Mouse (Mus musculus) heart, embryonic 10.5 days (tissue): ENCODE measurements around the gene Ttc7b. TPM values are rescaled to one million over a fixed set of nuclear protein-coding genes. Genes with fewer than 3 reads are reported as not detected.

Source experiments
- DNase-seq: peaks from one replicate; pipeline ENCODE4 v3.0.0-alpha.2; 2017; ENCODE audit warnings: low spot score
- H3K27ac ChIP-seq: fragments of 300-500 bp; sonication (generic); 2 replicates; pipeline ENCODE4 v1.5.1; 2016; ENCODE audit warnings: mild to moderate bottlenecking
- H3K27me3 ChIP-seq: fragments of 300-500 bp; sonication (generic); 2 replicates; pipeline ENCODE4 v1.6.1; 2016; ENCODE audit warnings: mild to moderate bottlenecking; ENCODE audit not compliant: poor library complexity, insufficient read depth, severe bottlenecking
- H3K36me3 ChIP-seq: fragments of 300-500 bp; sonication (generic); 2 replicates; pipeline ENCODE4 v1.6.1; 2016; ENCODE audit warnings: mild to moderate bottlenecking, moderate library complexity
- H3K4me1 ChIP-seq: fragments of 300-500 bp; sonication (generic); 2 replicates; pipeline ENCODE4 v1.6.1; 2016; ENCODE audit warnings: mild to moderate bottlenecking
- H3K4me3 ChIP-seq: fragments of 300-500 bp; sonication (generic); 2 replicates; pipeline ENCODE4 v1.5.1; 2016; ENCODE audit warnings: mild to moderate bottlenecking, moderate library complexity
- H3K9me3 ChIP-seq: fragments of 300-500 bp; sonication (generic); 2 replicates; pipeline ENCODE4 v1.6.1; 2016; ENCODE audit warnings: mild to moderate bottlenecking, moderate library complexity
- WGBS: fragments of 180-500 bp; shearing (Covaris S2); methylation state at CpG from one replicate; pipeline ENCODE4 v1.1.7; 2016; 5-methylcytosine and 5-hydroxymethylcytosine counted together
- polyA plus RNA-seq: library from polyadenylated mRNA; unstranded; fragments of >200 nt; fragmentation: Nextera tagmentation; extraction: Ambion mirVana; gene quantifications from 2 replicates; pipeline ENCODE4 v1.2.1, GENCODE M21; 2016

The Ttc7b gene
- polyA plus RNA-seq, 1 experiment from 2014 or later, result 5.9 TPM

DNA sequence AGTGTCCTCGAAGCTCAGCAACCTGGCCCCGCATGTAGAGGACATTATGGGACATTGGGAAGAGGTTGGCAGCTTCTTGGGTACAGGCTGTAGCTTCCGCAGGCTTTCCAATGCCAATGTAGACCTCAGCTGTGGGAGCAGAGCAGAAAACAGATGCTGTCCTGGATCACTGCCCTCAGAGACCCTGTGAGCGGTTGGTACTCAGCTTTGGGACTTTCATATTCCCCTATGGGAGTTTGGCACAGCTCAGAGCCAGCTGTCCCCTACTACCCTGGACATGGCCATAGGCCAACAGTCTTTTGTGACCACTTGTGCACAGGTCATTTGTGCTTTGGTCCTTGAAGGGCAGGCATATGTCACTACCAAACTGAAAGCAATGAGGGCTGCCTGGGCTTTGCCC lies 195.0 kb downstream of the Ttc7b start:
- WGBS, result 90% methylated on average over 4 of the region's 4 CpGs
- Histone ChIP-seq H3K4me1 (peaks cover under 1% of the 10 kb centered on the region; the same call in 1 of the 2 replicates), H3K36me3 (peaks cover 22% of the 10 kb centered on the region), H3K27ac (no peak overlapping the region), H3K9me3 (no peaks in the 10 kb centered on the region), H3K27me3 (no peaks in the 10 kb centered on the region), H3K4me3 (no peak overlapping the region)
- DNase-seq, result no peak

DNA sequence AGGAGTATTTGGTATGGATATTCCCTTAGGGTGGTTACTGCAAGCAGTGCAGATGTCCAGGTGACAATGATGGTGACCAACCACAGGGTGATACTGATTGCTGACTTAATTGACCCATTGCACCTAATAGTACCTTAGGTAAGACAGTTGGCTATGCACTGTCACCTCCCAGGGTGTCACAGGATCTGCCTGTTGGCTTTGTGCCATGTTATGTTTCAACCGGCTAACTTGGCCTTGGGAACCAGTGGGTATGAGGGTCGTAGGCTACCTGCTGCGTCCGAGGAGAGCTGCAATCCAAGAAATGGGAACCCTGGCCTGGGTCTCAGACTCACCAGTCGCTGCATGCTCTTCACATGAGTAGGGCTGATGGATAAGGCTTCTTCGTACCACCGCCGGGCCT lies 195.4 kb downstream of the Ttc7b start:
- 95% methylated on average over 8 of the region's 8 CpGs for WGBS
- Histone ChIP-seq H3K27me3 (no peaks in the 10 kb centered on the region), H3K36me3 (peaks cover 22% of the 10 kb centered on the region), H3K4me1 (peaks cover 4% of the 10 kb centered on the region), H3K27ac (no peak overlapping the region), H3K9me3 (no peaks in the 10 kb centered on the region), H3K4me3 (no peak overlapping the region)
- no peak for DNase-seq

- peaks cover 26% of the 10 kb centered on the region for H3K36me3 ChIP-seq
- 80% methylated on average over 2 of the region's 2 CpGs for WGBS
- no peaks in the 10 kb centered on the region for H3K9me3 ChIP-seq
- H3K4me3 ChIP-seq, result no peak overlapping the region
- H3K27me3 ChIP-seq, result no peaks in the 10 kb centered on the region
- H3K4me1 ChIP-seq, result peaks cover 7% of the 10 kb centered on the region
- no peak overlapping the region for H3K27ac ChIP-seq
- DNase-seq, result no peak
These were observed 197.0 kb downstream of the Ttc7b start for GRCm38 (mm10) chr12:100323641-100324040.

- Histone ChIP-seq H3K4me3 (no peak overlapping the region), H3K27me3 (no peaks in the 10 kb centered on the region), H3K27ac (no peak overlapping the region), H3K4me1 (peaks cover 7% of the 10 kb centered on the region), H3K36me3 (peaks cover 25% of the 10 kb centered on the region), H3K9me3 (no peaks in the 10 kb centered on the region)
- no peak for DNase-seq
- WGBS, result 78% methylated on average over 2 of the region's 2 CpGs
These were observed 198.4 kb downstream of the Ttc7b start for GRCm38 (mm10) chr12:100322225-100322624.

GRCm38 (mm10) chr12:100321545-100321944 lies 199.1 kb downstream of the Ttc7b start:
- H3K4me3 ChIP-seq, result no peak overlapping the region
- peaks cover 7% of the 10 kb centered on the region for H3K4me1 ChIP-seq
- DNase-seq, result no peak
- H3K9me3 ChIP-seq, result no peaks in the 10 kb centered on the region
- H3K36me3 ChIP-seq, result peaks cover 25% of the 10 kb centered on the region
- no peak overlapping the region for H3K27ac ChIP-seq
- 78% methylated on average over 4 of the region's 4 CpGs for WGBS
- no peaks in the 10 kb centered on the region for H3K27me3 ChIP-seq

DNA sequence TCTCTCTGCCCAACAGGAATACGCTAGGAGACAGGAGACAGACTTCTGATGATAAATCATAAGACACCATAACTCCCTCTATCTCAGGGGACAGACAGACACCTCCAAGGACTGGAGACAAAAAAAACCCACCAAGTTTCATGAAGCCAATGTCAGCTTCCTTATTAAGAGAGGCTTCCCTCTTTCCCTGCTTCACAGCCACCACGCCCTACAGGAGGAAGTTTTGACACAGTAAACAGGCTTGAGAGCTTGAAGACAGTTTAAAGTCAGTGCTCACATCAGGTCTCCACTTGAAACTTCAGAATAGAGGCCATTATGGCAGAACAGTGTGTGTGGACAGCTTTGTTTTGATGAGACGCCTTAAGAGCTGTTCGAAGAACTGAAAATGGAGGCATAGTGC lies 200.9 kb downstream of the Ttc7b start:
- DNase-seq, result no peak
- 86% methylated on average over 4 of the region's 4 CpGs for WGBS
- H3K36me3 ChIP-seq, result peaks cover 17% of the 10 kb centered on the region; the same call in 1 of the 2 replicates
- no peaks in the 10 kb centered on the region for H3K9me3 ChIP-seq
- no peak overlapping the region for H3K27ac ChIP-seq
- no peaks in the 10 kb centered on the region for H3K27me3 ChIP-seq
- no peak overlapping the region for H3K4me3 ChIP-seq
- H3K4me1 ChIP-seq, result peaks cover 19% of the 10 kb centered on the region

DNA sequence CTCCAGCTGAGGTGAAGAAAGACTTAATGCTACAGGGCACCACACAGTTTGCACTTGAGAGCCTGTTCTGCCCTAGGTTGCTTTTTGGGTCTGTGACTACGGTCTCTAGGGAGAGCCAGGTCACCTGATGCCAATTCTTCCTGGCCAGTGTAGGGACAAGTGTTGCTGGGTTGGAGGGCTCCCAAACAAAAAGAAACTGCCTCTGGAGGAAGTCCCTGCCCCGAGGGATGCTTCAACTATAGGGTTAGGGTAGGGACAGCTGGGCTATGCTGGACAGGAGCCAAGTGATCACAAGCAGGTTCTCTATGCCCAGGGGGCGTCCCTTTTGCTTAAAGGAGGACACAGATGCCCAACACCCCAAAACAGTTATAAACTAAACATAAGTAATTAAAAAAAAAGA lies 202.7 kb downstream of the Ttc7b start:
- 85% methylated on average over 3 of the region's 3 CpGs for WGBS
- H3K27me3 ChIP-seq, result no peaks in the 10 kb centered on the region
- no peak for DNase-seq
- no peak overlapping the region for H3K4me3 ChIP-seq
- H3K36me3 ChIP-seq, result peaks cover 14% of the 10 kb centered on the region; the same call in 1 of the 2 replicates
- peaks cover 28% of the 10 kb centered on the region for H3K4me1 ChIP-seq
- no peaks in the 10 kb centered on the region for H3K9me3 ChIP-seq
- no peak overlapping the region for H3K27ac ChIP-seq

GRCm38 (mm10) chr12:100316094-100316493 lies 204.5 kb downstream of the Ttc7b start:
- H3K27me3 ChIP-seq, result no peaks in the 10 kb centered on the region
- WGBS, result 80% methylated on average over 9 of the region's 9 CpGs
- no peaks in the 10 kb centered on the region for H3K9me3 ChIP-seq
- no peak for DNase-seq
- peaks cover 25% of the 10 kb centered on the region; the same call in 1 of the 2 replicates for H3K36me3 ChIP-seq
- no peak overlapping the region for H3K4me3 ChIP-seq
- peaks cover 28% of the 10 kb centered on the region for H3K4me1 ChIP-seq
- no peak overlapping the region for H3K27ac ChIP-seq

GRCm38 (mm10) chr12:100315119-100315885 lies 205.3 kb downstream of the Ttc7b start:
- no peak overlapping the region for H3K27ac ChIP-seq

GRCm38 (mm10) chr12:100313785-100314375 lies 206.7 kb downstream of the Ttc7b start:
- Histone ChIP-seq H3K4me1 (peaks cover 24% of the 10 kb centered on the region), H3K27me3 (no peaks in the 10 kb centered on the region), H3K9me3 (no peaks in the 10 kb centered on the region), H3K27ac (no peak overlapping the region), H3K4me3 (no peak overlapping the region), H3K36me3 (peaks cover 16% of the 10 kb centered on the region; the same call in 1 of the 2 replicates)
- no peak for DNase-seq
- 57% methylated on average over 12 of the region's 12 CpGs for WGBS

More at GRCm38 (mm10) chr12:100315119-100315885, 205.3 kb downstream of the Ttc7b start:
- no peak for DNase-seq
- no peaks in the 10 kb centered on the region for H3K9me3 ChIP-seq
- peaks cover 27% of the 10 kb centered on the region; the same call in 1 of the 2 replicates for H3K36me3 ChIP-seq
- H3K4me3 ChIP-seq, result no peak overlapping the region
- H3K27me3 ChIP-seq, result no peaks in the 10 kb centered on the region
- 75% methylated on average over 8 of the region's 8 CpGs for WGBS
- peaks cover 28% of the 10 kb centered on the region for H3K4me1 ChIP-seq

GRCm38 (mm10) chr12:100313209-100313608 lies 207.4 kb downstream of the Ttc7b start:
- Histone ChIP-seq H3K9me3 (no peaks in the 10 kb centered on the region), H3K27me3 (no peaks in the 10 kb centered on the region), H3K27ac (no peak overlapping the region), H3K4me1 (peaks cover 28% of the 10 kb centered on the region), H3K4me3 (no peak overlapping the region), H3K36me3 (peaks cover 14% of the 10 kb centered on the region; the same call in 1 of the 2 replicates)
- 83% methylated on average over 6 of the region's 6 CpGs for WGBS
- no peak for DNase-seq

GRCm38 (mm10) chr12:100310471-100311392 lies 209.9 kb downstream of the Ttc7b start:
- Histone ChIP-seq H3K27ac (no peak overlapping the region), H3K36me3 (peaks cover 14% of the 10 kb centered on the region; the same call in 1 of the 2 replicates)
- WGBS, result 63% methylated on average over 6 of the region's 6 CpGs

More at GRCm38 (mm10) chr12:100310471-100311392, 209.9 kb downstream of the Ttc7b start:
- no peak for DNase-seq
- no peak overlapping the region for H3K4me3 ChIP-seq
- no peaks in the 10 kb centered on the region for H3K27me3 ChIP-seq
- peaks cover 42% of the 10 kb centered on the region for H3K4me1 ChIP-seq
- no peaks in the 10 kb centered on the region for H3K9me3 ChIP-seq
